Mouse (Mus musculus): ENCODE measurements around the gene Cdh1. TPM values are rescaled to one million over a fixed set of nuclear protein-coding genes. Genes with fewer than 3 reads are reported as not detected.
A peak's percentile ranks its signal among the peaks of the same experiment; 100 is the strongest.

Cdh1 gene
- total and polyA plus RNA-seq, 3 experiments: 2.4 TPM; not detected in 2

DNA sequence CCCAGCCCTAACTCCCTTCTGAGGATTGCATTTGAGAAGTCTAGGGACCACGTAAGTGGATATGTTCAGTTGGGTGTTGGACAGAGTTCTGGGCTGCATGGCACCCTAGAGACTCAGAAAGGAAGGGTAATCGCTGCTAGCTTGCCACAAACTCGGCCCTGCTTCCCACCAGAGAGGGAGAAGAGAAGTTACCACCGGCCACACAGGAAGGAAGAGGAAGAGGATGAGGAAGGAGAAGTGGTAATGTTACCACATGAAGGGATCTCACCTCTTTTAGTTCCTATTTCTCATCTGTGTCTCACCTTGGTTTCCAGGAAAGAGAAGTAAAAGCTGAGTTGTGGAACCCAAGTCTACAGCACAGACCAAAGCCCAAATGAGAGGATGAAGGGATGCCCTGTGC is 28.9 kb upstream of the Cdh1 start:
- H3K9ac ChIP-seq (ENCODE audit: low read depth, low read length): no peak overlapping the region
- no peak for TF ChIP-seq CTCF (IDR thresholded peaks at IDR 0.05)
- TF ChIP-seq EP300 (IDR thresholded peaks at IDR 0.05; ENCODE audit: insufficient read depth, low read depth, low read length): no peak
- no peak for TF ChIP-seq POLR2A (IDR thresholded peaks at IDR 0.05; ENCODE audit: insufficient read depth, low read depth, low read length)
- no peaks in the 10 kb centered on the region for H3K27me3 ChIP-seq (ENCODE audit: control insufficient read depth, insufficient read depth, low read length)
- DNase-seq: no peak
- intact Hi-C loops (cut with DNase I): no loop called here
- peaks cover 1% of the 10 kb centered on the region for H3K4me1 ChIP-seq (ENCODE audit: control insufficient read depth, insufficient read depth, low read length)
- H3K4me3 ChIP-seq: no peak overlapping the region
- H3K36me3 ChIP-seq (ENCODE audit: control insufficient read depth, insufficient read depth, low read length): no peaks in the 10 kb centered on the region
- WGBS: 69% methylated on average over 4 of the region's 4 CpGs
- H3K27ac ChIP-seq: no peak overlapping the region
- no peaks in the 10 kb centered on the region for H3K79me2 ChIP-seq (replicated peaks; ENCODE audit: control insufficient read depth, insufficient read depth, low read length)

DNA sequence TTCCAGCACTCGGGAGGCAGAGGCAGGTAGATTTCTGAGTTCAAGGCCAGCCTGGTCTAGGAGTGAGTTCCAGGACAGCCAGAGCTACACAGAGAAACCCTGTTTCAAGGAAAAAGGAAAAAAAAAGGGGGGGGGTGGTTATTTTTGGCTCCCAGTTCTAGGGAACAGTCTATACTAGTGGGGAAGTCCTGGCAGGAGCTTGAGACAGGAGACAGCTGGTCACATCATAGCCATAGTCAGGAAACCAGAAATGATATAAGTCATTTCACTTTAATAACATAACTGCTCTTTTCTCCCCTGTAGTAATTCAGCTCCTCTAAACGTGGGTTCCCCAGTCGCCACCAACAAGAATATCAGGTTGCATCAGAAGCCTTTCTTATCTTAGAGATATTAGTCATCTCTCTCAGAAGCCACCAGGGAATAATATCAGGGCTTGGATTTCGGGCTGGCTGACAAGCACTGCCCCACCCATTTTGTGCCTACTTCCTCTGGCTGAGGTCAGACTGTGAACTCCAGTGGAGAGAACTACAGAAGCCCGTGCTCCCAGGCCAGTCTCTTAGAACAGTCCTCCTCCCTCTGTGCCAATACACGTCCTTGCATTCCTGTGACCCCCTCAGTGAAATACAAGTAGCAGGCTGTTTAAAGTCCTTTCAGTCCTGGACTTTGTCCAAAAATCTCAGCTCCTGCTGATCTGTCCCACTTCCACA is 26.1 kb upstream of the Cdh1 start:
- WGBS: 17% methylated on average over 6 of the region's 6 CpGs
- no peaks in the 10 kb centered on the region for H3K27me3 ChIP-seq (ENCODE audit: control insufficient read depth, insufficient read depth, low read length)
- H3K9ac ChIP-seq (ENCODE audit: low read depth, low read length): no peak overlapping the region
- peak in 1 of 2 experiments; percentile 32 for DNase-seq
- H3K36me3 ChIP-seq (ENCODE audit: control insufficient read depth, insufficient read depth, low read length): no peaks in the 10 kb centered on the region
- intact Hi-C loops (cut with DNase I): no loop called here
- TF ChIP-seq POLR2A (IDR thresholded peaks at IDR 0.05; ENCODE audit: insufficient read depth, low read depth, low read length) (no peak), CTCF (IDR thresholded peaks at IDR 0.05) (no peak), EP300 (IDR thresholded peaks at IDR 0.05; ENCODE audit: insufficient read depth, low read depth, low read length) (no peak)
- no peak overlapping the region for H3K27ac ChIP-seq
- H3K79me2 ChIP-seq (replicated peaks; ENCODE audit: control insufficient read depth, insufficient read depth, low read length): no peaks in the 10 kb centered on the region
- peaks cover 1% of the 10 kb centered on the region for H3K4me1 ChIP-seq (ENCODE audit: control insufficient read depth, insufficient read depth, low read length)
- no peak overlapping the region for H3K4me3 ChIP-seq

DNA sequence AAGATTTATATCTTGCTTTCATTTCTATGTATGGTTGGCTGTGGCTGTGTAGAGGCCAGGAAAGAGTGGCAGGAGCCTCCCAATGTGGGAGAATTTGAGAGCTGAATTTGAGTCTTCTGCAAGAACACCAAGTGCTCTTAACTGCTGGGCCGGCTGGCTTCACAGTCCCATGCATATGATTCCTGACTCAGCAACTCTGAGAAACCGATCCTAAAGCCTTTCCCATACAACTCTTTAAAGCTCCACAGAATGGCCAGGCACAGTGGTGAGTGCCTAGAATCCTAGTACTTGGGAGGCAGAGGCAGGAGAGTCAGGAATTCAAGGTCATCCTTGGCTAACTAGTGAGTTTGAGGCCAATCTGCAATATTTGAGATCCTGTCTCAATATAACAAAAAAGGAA is 23.6 kb upstream of the Cdh1 start:
- H3K79me2 ChIP-seq (replicated peaks; ENCODE audit: control insufficient read depth, insufficient read depth, low read length): no peaks in the 10 kb centered on the region
- 89% methylated on average over 2 of the region's 2 CpGs for WGBS
- no peak overlapping the region for H3K9ac ChIP-seq (ENCODE audit: low read depth, low read length)
- H3K36me3 ChIP-seq (ENCODE audit: control insufficient read depth, insufficient read depth, low read length): no peaks in the 10 kb centered on the region
- intact Hi-C loops (cut with DNase I): no loop called here
- DNase-seq: no peak
- H3K4me1 ChIP-seq (ENCODE audit: control insufficient read depth, insufficient read depth, low read length): peaks cover 1% of the 10 kb centered on the region
- no peak overlapping the region for H3K4me3 ChIP-seq
- H3K27ac ChIP-seq: no peak overlapping the region
- H3K27me3 ChIP-seq (ENCODE audit: control insufficient read depth, insufficient read depth, low read length): no peaks in the 10 kb centered on the region
- TF ChIP-seq EP300 (IDR thresholded peaks at IDR 0.05; ENCODE audit: insufficient read depth, low read depth, low read length): no peak
- TF ChIP-seq POLR2A (IDR thresholded peaks at IDR 0.05; ENCODE audit: insufficient read depth, low read depth, low read length): no peak
- TF ChIP-seq CTCF (IDR thresholded peaks at IDR 0.05): no peak

DNA sequence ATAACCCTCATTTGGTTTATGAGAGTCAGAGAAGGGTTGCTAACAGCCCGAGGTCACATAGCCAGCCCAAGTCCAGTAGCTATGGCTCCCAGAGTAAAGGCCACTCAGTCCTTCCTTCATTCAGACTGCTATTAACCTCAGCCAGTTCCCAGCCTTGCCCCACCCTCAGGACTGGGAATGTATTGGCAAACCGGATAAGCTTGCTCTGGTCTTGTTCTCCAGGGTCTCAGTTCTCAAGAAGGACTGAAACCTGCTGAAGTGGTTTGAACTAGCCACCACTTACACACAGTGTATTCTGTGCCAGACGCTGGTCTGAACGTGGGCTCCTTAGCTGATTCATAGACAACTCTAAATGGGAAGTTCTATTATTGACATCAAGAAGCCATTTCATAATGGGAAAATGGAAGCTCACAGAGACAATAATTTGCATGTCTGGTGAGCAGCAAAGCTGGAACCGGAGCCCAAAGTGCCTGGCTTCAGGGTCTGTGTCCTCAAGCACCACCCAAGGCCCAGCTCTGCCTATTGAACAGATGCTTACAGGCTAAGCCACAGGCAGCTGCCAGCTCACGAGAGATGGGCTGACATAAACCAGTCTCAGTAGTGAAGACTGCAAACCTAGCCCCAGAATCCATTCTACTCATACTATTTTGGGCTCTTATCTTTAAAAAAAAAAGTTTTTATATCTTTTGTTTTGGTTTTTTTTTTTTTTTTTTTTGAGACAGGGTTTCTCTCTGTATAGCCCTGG is 21.6 kb upstream of the Cdh1 start:
- Histone ChIP-seq H3K36me3 (ENCODE audit: control insufficient read depth, insufficient read depth, low read length) (no peaks in the 10 kb centered on the region), H3K27me3 (ENCODE audit: control insufficient read depth, insufficient read depth, low read length) (no peaks in the 10 kb centered on the region), H3K4me1 (ENCODE audit: control insufficient read depth, insufficient read depth, low read length) (peaks cover 1% of the 10 kb centered on the region), H3K27ac (no peak overlapping the region), H3K9ac (ENCODE audit: low read depth, low read length) (no peak overlapping the region), H3K4me3 (no peak overlapping the region), H3K79me2 (replicated peaks; ENCODE audit: control insufficient read depth, insufficient read depth, low read length) (no peaks in the 10 kb centered on the region)
- no peak for TF ChIP-seq EP300 (IDR thresholded peaks at IDR 0.05; ENCODE audit: insufficient read depth, low read depth, low read length)
- TF ChIP-seq POLR2A (IDR thresholded peaks at IDR 0.05; ENCODE audit: insufficient read depth, low read depth, low read length): no peak
- TF ChIP-seq CTCF (IDR thresholded peaks at IDR 0.05): no peak
- DNase-seq: no peak
- intact Hi-C loops (cut with DNase I): no loop called here
- 67% methylated on average over 6 of the region's 6 CpGs for WGBS

DNA sequence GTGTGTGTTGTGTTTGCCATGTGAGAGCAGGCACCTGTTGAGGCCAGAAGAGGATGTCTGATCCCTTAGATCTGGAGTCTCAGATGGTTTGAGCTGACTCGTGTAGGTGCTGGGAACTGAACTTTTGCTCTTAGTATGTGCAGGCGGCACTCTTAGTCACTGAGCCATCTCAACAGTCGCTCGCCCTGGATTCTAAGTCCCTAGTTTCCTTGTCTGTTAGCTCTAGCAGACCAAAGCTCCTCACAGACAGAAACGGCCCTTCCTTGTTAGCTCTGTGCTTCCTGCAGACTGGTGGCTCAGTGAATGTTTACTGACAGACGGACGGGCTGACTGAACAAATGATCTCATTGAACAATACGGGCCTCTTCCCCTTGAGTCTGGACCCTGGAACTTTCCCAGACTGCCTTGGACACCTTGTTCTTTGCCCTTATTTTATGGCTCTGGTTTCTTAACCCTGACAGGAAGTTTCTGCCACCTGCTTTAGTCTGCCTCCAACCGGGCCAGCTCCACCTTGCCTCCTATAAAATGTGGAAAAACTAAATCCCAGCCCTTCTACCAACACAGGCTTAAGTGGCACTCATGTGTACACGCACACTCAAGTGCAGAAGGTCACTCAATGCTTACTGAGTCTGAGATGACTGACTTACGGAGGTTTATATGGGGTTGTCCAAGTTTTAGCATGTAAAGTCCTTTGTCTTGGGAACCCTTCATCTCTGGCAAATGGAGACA is 18.0 kb upstream of the Cdh1 start:
- Histone ChIP-seq H3K27ac (no peak overlapping the region), H3K36me3 (ENCODE audit: control insufficient read depth, insufficient read depth, low read length) (no peaks in the 10 kb centered on the region), H3K9ac (ENCODE audit: low read depth, low read length) (no peak overlapping the region), H3K79me2 (replicated peaks; ENCODE audit: control insufficient read depth, insufficient read depth, low read length) (no peaks in the 10 kb centered on the region), H3K4me1 (ENCODE audit: control insufficient read depth, insufficient read depth, low read length) (no peaks in the 10 kb centered on the region), H3K27me3 (ENCODE audit: control insufficient read depth, insufficient read depth, low read length) (no peaks in the 10 kb centered on the region), H3K4me3 (no peak overlapping the region)
- DNase-seq: no peak
- intact Hi-C loops (cut with DNase I): no loop called here
- TF ChIP-seq CTCF (IDR thresholded peaks at IDR 0.05): no peak
- no peak for TF ChIP-seq EP300 (IDR thresholded peaks at IDR 0.05; ENCODE audit: insufficient read depth, low read depth, low read length)
- TF ChIP-seq POLR2A (IDR thresholded peaks at IDR 0.05; ENCODE audit: insufficient read depth, low read depth, low read length): no peak
- WGBS: 59% methylated on average over 11 of the region's 11 CpGs
